Mouse (Mus musculus) hindlimb bud, embryonic 11.5 days (tissue): ENCODE data around the gene Dda1.
A peak's percentile ranks its signal among the peaks of the same experiment; 100 is the strongest.

Experiments used
- DNase-seq: peaks from one replicate; pipeline ENCODE4 v3.0.0-alpha.2; 2012; ENCODE audit warnings: low read depth, low spot score; ENCODE audit errors: extremely low spot score

Gene Dda1

GRCm38 (mm10) chr8:71468001-71468400, 998 bp upstream of the Dda1 start:
- no peak for DNase-seq

- no peak for DNase-seq
Measured at GRCm38 (mm10) chr8:71469411-71469810, 412 bp downstream of the Dda1 start.

- DNase-seq, result no peak
Measured at GRCm38 (mm10) chr8:71470146-71470912, 1.3 kb downstream of the Dda1 start.

- no peak for DNase-seq
Measured at GRCm38 (mm10) chr8:71470913-71471255, 1.9 kb downstream of the Dda1 start.

- no peak for DNase-seq
Measured at GRCm38 (mm10) chr8:71471861-71472260, 2.9 kb downstream of the Dda1 start.

GRCm38 (mm10) chr8:71472601-71473386, 3.8 kb downstream of the Dda1 start:
- no peak for DNase-seq

- DNase-seq, result no peak
Measured at GRCm38 (mm10) chr8:71474344-71474743, 5.3 kb downstream of the Dda1 start.

- no peak for DNase-seq
Measured at GRCm38 (mm10) chr8:71474785-71475701, 6.0 kb downstream of the Dda1 start.

- DNase-seq, result no peak
Measured at GRCm38 (mm10) chr8:71475702-71476075, 6.7 kb downstream of the Dda1 start.

- no peak for DNase-seq
Measured at GRCm38 (mm10) chr8:71476099-71476940, 7.3 kb downstream of the Dda1 start.

GRCm38 (mm10) chr8:71477196-71477845, 8.3 kb downstream of the Dda1 start:
- DNase-seq, result no peak

GRCm38 (mm10) chr8:71478943-71479342, 9.9 kb downstream of the Dda1 start:
- no peak for DNase-seq

- DNase-seq, result no peak
Measured at GRCm38 (mm10) chr8:71483932-71484331, 14.9 kb downstream of the Dda1 start.

GRCm38 (mm10) chr8:71484736-71485135, 15.7 kb downstream of the Dda1 start:
- no peak for DNase-seq

- no peak for DNase-seq
Measured at GRCm38 (mm10) chr8:71485142-71486135, 16.4 kb downstream of the Dda1 start, which contains the start of gene Ano8. Gene Ano8 (minus strand): TSS chr8:71485963.

GRCm38 (mm10) chr8:71486136-71486529, 17.1 kb downstream of the Dda1 start:
- DNase-seq, result no peak

- no peak for DNase-seq
Measured at GRCm38 (mm10) chr8:71487691-71488445, 18.9 kb downstream of the Dda1 start, which contains the start of gene Gtpbp3. Gene Gtpbp3 (plus strand): TSS chr8:71488103.

GRCm38 (mm10) chr8:71488454-71488853, 19.5 kb downstream of the Dda1 start:
- peak; percentile 97 for DNase-seq
